Mouse (Mus musculus) MEL (cell line): Measurements from ENCODE around the gene Aifm2. TPM values are rescaled to one million over a fixed set of nuclear protein-coding genes. Genes with fewer than 3 reads are reported as not detected.

Source experiments
- DNase-seq: peaks from one replicate; pipeline ENCODE4 v3.0.0; 2011; ENCODE audit warnings: low read depth, low spot score
- H3K27ac ChIP-seq: 2 replicates; pipeline ENCODE4 v1.5.1; 2012; ENCODE audit warnings: low read depth, mild to moderate bottlenecking, control low read depth, low read length, moderate library complexity; ENCODE audit not compliant: control insufficient read depth
- H3K27me3 ChIP-seq, 2 experiments: fragments of 150-350 bp in 1 of 2; sonication (generic) in 1 of 2; 2 replicates each; pipeline ENCODE4 v1.6.1; 2012; ENCODE audit warnings: low read length in 2 of 2, mild to moderate bottlenecking in 2 of 2, improper control_type of control experiment in 1 of 2, moderate library complexity in 1 of 2; ENCODE audit not compliant: insufficient read depth in 2 of 2, control insufficient read depth in 1 of 2
- H3K36me3 ChIP-seq, 2 experiments: 2 replicates each; pipeline ENCODE4 v1.6.1; 2012 to 2014; ENCODE audit warnings: low read length in 2 of 2, improper control_type of control experiment in 1 of 2, inconsistent platforms in 1 of 2, mild to moderate bottlenecking in 1 of 2; ENCODE audit not compliant: insufficient read depth in 2 of 2, control insufficient read depth in 1 of 2
- H3K4me1 ChIP-seq, 2 experiments: fragments of 150-350 bp in 1 of 2; sonication (generic) in 1 of 2; 2 replicates each; pipeline ENCODE4 v1.6.1; 2012; ENCODE audit warnings: low read length in 2 of 2, improper control_type of control experiment in 1 of 2, mild to moderate bottlenecking in 1 of 2; ENCODE audit not compliant: insufficient read depth in 2 of 2, control insufficient read depth in 1 of 2
- H3K4me3 ChIP-seq, 2 experiments: fragments of 150-350 bp in 1 of 2; sonication (generic) in 1 of 2; 2 replicates each; pipeline ENCODE4 v1.5.1; 2012; ENCODE audit warnings: low read depth in 2 of 2, low read length in 2 of 2, mild to moderate bottlenecking in 2 of 2, moderate library complexity in 2 of 2, control low read depth in 1 of 2, improper control_type of control experiment in 1 of 2; ENCODE audit not compliant: control insufficient read depth in 1 of 2, insufficient read depth in 1 of 2
- H3K79me2 ChIP-seq: 2 replicates; pipeline ENCODE4 v1.6.1; 2012; ENCODE audit warnings: mild to moderate bottlenecking, low read length, moderate library complexity; ENCODE audit not compliant: control insufficient read depth, poor library complexity, insufficient read depth
- H3K9ac ChIP-seq: 2 replicates; pipeline ENCODE4 v1.6.1; 2012; ENCODE audit warnings: low read depth, mild to moderate bottlenecking, control low read depth, low read length, moderate library complexity; ENCODE audit not compliant: control insufficient read depth, poor library complexity, severe bottlenecking
- H3K9me3 ChIP-seq: fragments of 150-350 bp; sonication (generic); replicated peaks from 2 replicates; pipeline ENCODE4 v1.6.1; 2012; ENCODE audit warnings: mild to moderate bottlenecking, low read length, improper control_type of control experiment, moderate library complexity; ENCODE audit not compliant: insufficient read depth
- CHD1 ChIP-seq: IDR thresholded peaks from 2 replicates; pipeline ENCODE4 v1.6.1; 2012; ENCODE audit warnings: low read depth, mild to moderate bottlenecking, inconsistent platforms, low read length, improper control_type of control experiment
- CTCF ChIP-seq, 3 experiments: IDR thresholded peaks in 2 of 3; conservative IDR thresholded peaks in 1 of 3; 2 replicates each; pipeline ENCODE4 v1.5.1; 2011 to 2012; ENCODE audit warnings: low read length in 3 of 3, low read depth in 2 of 3, mild to moderate bottlenecking in 2 of 3, improper control_type of control experiment in 1 of 3, inconsistent platforms in 1 of 3, mixed read lengths in 1 of 3, moderate library complexity in 1 of 3; ENCODE audit not compliant: control insufficient read depth in 1 of 3, insufficient read depth in 1 of 3, poor library complexity in 1 of 3, severe bottlenecking in 1 of 3
- E2F4 ChIP-seq: IDR thresholded peaks from 2 replicates; pipeline ENCODE4 v1.6.1; 2011; ENCODE audit warnings: low read depth, low read length, improper control_type of control experiment, borderline replicate concordance
- ELF1 ChIP-seq: IDR thresholded peaks from 2 replicates; pipeline ENCODE4 v1.6.1; 2014; ENCODE audit warnings: low read depth, mild to moderate bottlenecking, inconsistent platforms, low read length, improper control_type of control experiment, moderate library complexity
- EP300 ChIP-seq, 2 experiments: IDR thresholded peaks; 2 replicates each; pipeline ENCODE4 v1.6.1; 2011; ENCODE audit warnings: improper control_type of control experiment in 2 of 2, low read length in 2 of 2, low read depth in 1 of 2, mild to moderate bottlenecking in 1 of 2
- ETS1 ChIP-seq: IDR thresholded peaks from 2 replicates; pipeline ENCODE4 v1.6.1; 2012; ENCODE audit warnings: low read depth, mild to moderate bottlenecking, inconsistent platforms, low read length, improper control_type of control experiment, moderate library complexity
- GATA1 ChIP-seq: IDR thresholded peaks from 2 replicates; pipeline ENCODE4 v1.6.1; 2011; ENCODE audit warnings: low read depth, low read length, improper control_type of control experiment
- HCFC1 ChIP-seq: IDR thresholded peaks from 2 replicates; pipeline ENCODE4 v1.6.1; 2012; ENCODE audit warnings: low read depth, mild to moderate bottlenecking, inconsistent platforms, low read length, improper control_type of control experiment, moderate library complexity
- JUND ChIP-seq: IDR thresholded peaks from 2 replicates; pipeline ENCODE4 v1.6.1; 2011; ENCODE audit warnings: low read depth, mild to moderate bottlenecking, improper control_type of control experiment, low read length
- KAT2A ChIP-seq: conservative IDR thresholded peaks from 2 replicates; pipeline ENCODE4 v1.6.1; 2012; ENCODE audit warnings: low read depth, low read length, improper control_type of control experiment, inconsistent platforms
- MAFK ChIP-seq: IDR thresholded peaks from 2 replicates; pipeline ENCODE4 v1.6.1; 2011; ENCODE audit warnings: low read depth, mild to moderate bottlenecking, low read length, improper control_type of control experiment, borderline replicate concordance
- MAZ ChIP-seq: IDR thresholded peaks from 2 replicates; pipeline ENCODE4 v1.6.1; 2012; ENCODE audit warnings: low read depth, mild to moderate bottlenecking, inconsistent platforms, low read length, improper control_type of control experiment
- MEF2A ChIP-seq: IDR thresholded peaks from 2 replicates; pipeline ENCODE4 v1.6.1; 2014; ENCODE audit warnings: low read depth, mild to moderate bottlenecking, inconsistent platforms, low read length, improper control_type of control experiment; ENCODE audit not compliant: poor library complexity, insufficient replicate concordance, severe bottlenecking; ENCODE audit errors: extremely low read depth
- MXI1 ChIP-seq: IDR thresholded peaks from 2 replicates; pipeline ENCODE4 v1.6.1; 2011; ENCODE audit warnings: mild to moderate bottlenecking, low read depth, low read length, improper control_type of control experiment
- MYC ChIP-seq: IDR thresholded peaks from 2 replicates; pipeline ENCODE4 v1.6.1; 2011; ENCODE audit warnings: low read depth, mild to moderate bottlenecking, low read length, improper control_type of control experiment, moderate library complexity
- NELFE ChIP-seq: IDR thresholded peaks from 2 replicates; pipeline ENCODE4 v1.6.1; 2011; ENCODE audit warnings: low read depth, low read length, improper control_type of control experiment
- NRF1 ChIP-seq: IDR thresholded peaks from 2 replicates; pipeline ENCODE4 v1.6.1; 2014; ENCODE audit warnings: low read depth, mild to moderate bottlenecking, inconsistent platforms, low read length, improper control_type of control experiment, moderate library complexity; ENCODE audit not compliant: poor library complexity, insufficient read depth, severe bottlenecking
- POLR2A ChIP-seq, 2 experiments: IDR thresholded peaks; 2 replicates each; pipeline ENCODE4 v1.6.1; 2011 to 2012; ENCODE audit warnings: low read length in 2 of 2, mild to moderate bottlenecking in 2 of 2, control low read depth in 1 of 2, improper control_type of control experiment in 1 of 2, low read depth in 1 of 2, moderate library complexity in 1 of 2; ENCODE audit not compliant: control insufficient read depth in 1 of 2, insufficient read depth in 1 of 2, poor library complexity in 1 of 2
- POLR2AphosphoS2 ChIP-seq: IDR thresholded peaks from 2 replicates; pipeline ENCODE4 v1.6.1; 2011; ENCODE audit warnings: low read length, improper control_type of control experiment
- RAD21 ChIP-seq: IDR thresholded peaks from 2 replicates; pipeline ENCODE4 v1.6.1; 2011; ENCODE audit warnings: mild to moderate bottlenecking, low read depth, low read length, improper control_type of control experiment
- RCOR1 ChIP-seq: IDR thresholded peaks from 2 replicates; pipeline ENCODE4 v1.6.1; 2012; ENCODE audit warnings: low read depth, mild to moderate bottlenecking, inconsistent platforms, low read length, improper control_type of control experiment
- SIN3A ChIP-seq: IDR thresholded peaks from 2 replicates; pipeline ENCODE4 v1.6.1; 2012; ENCODE audit warnings: low read length, improper control_type of control experiment, inconsistent platforms
- SMC3 ChIP-seq: IDR thresholded peaks from 2 replicates; pipeline ENCODE4 v1.6.1; 2011; ENCODE audit warnings: low read depth, low read length, improper control_type of control experiment
- TAL1 ChIP-seq: IDR thresholded peaks from 2 replicates; pipeline ENCODE4 v1.6.1; 2012; ENCODE audit warnings: mild to moderate bottlenecking, inconsistent platforms, low read length, moderate library complexity, mixed read lengths
- TBP ChIP-seq: IDR thresholded peaks from 2 replicates; pipeline ENCODE4 v1.8.0; 2011; ENCODE audit warnings: low read depth, low read length, improper control_type of control experiment
- USF1 ChIP-seq: IDR thresholded peaks from 2 replicates; pipeline ENCODE4 v1.6.1; 2014; ENCODE audit warnings: low read depth, mild to moderate bottlenecking, inconsistent platforms, low read length, improper control_type of control experiment, moderate library complexity
- ZC3H11A ChIP-seq: IDR thresholded peaks from 2 replicates; pipeline ENCODE4 v1.6.1; 2012; ENCODE audit warnings: low read depth, mild to moderate bottlenecking, inconsistent platforms, low read length, improper control_type of control experiment
- ZKSCAN1 ChIP-seq: IDR thresholded peaks from 2 replicates; pipeline ENCODE4 v1.6.1; 2012; ENCODE audit warnings: low read depth, mild to moderate bottlenecking, inconsistent platforms, low read length, improper control_type of control experiment, moderate library complexity
- ZNF384 ChIP-seq: IDR thresholded peaks from 2 replicates; pipeline ENCODE4 v1.6.1; 2012; ENCODE audit warnings: low read depth, mild to moderate bottlenecking, inconsistent platforms, low read length, improper control_type of control experiment
- polyA plus RNA-seq, 2 experiments: library from polyadenylated mRNA; stranded (reverse) in 1 of 2; unstranded in 1 of 2; fragments of >175 nt in 1 of 2; fragments of >200 nt in 1 of 2; gene quantifications; 2 replicates each; pipeline versions ENCODE4 v1.2.1 to v1.2.4; 2012; ENCODE audit warnings: low replicate concordance in 2 of 2, low read depth in 1 of 2; ENCODE audit not compliant: insufficient read length in 2 of 2, insufficient read depth in 1 of 2, missing spikeins in 1 of 2
- total RNA-seq: library from RNA; depleted of rRNA; stranded (reverse); fragments of 300-350 nt; gene quantifications from 2 replicates; pipeline ENCODE4 v1.2.3, GENCODE M21; 2012; rRNA removed

Gene Aifm2
- total RNA-seq (13.2 and 13.4 TPM in 2 replicates), polyA plus RNA-seq (10 to 100 TPM in 1 of 2 experiments, not detected in 1; 17.7 TPM)

GRCm38 (mm10) chr10:61714771-61715461 lies at the start of gene Aifm2:
Gene Aifm2 (plus strand): TSS chr10:61715263.
- Histone ChIP-seq H3K9me3 (no peaks in the 10 kb centered on the region), H3K4me1 (peaks cover 1 to 11% of the 10 kb centered on the region in 2 experiments), H3K9ac (peak within 1 kb of the TSS; percentile 61), H3K4me3 (peak within 1 kb of the TSS; percentile 70 to 100), H3K27ac (no peak within 1 kb of the TSS), H3K27me3 (no peaks in the 10 kb centered on the region), H3K79me2 (no peaks in the 10 kb centered on the region; the same call in 1 of the 2 replicates), H3K36me3 (no peaks in the 10 kb centered on the region)
- TF ChIP-seq MXI1 (no peak), NELFE (peak; percentile 35; the same call in 1 of the 2 replicates), SIN3A (no peak), ELF1 (no peak), POLR2A (IDR thresholded peaks at IDR 0.05; ENCODE audit: control insufficient read depth in 1 of 2, insufficient read depth in 1 of 2, low read depth in 1 of 2, low read length in 2 of 2, poor library complexity in 1 of 2) (peak in 1 of 2 experiments; percentile 52; a peak in 1 of 4 replicates), RAD21 (no peak), HCFC1 (no peak)
- DNase-seq, result peak; percentile 64

DNA sequence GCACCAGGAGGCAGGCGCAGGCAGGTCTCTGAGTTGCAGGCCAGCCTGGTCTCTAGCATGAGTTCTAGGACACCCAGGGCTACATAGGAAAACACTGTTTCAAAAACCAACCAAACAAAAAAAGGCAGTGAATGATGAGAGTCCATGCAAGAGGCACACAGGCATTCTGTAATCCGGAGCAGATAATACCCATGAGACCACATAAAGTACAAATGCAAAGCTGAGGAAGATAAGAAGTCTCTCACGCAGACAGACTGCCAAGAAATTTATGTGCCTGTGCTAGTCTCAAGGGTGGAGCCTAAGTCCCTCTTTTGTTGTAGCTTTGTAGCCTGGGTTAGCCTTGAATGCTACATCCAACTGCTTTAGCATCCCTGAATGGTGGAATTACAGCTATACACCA lies 49.4 kb upstream of the Aifm2 start:
- Histone ChIP-seq H3K27me3 (no peaks in the 10 kb centered on the region), H3K4me3 (no peak overlapping the region), H3K27ac (peak overlapping the region; percentile 89), H3K79me2 (no peaks in the 10 kb centered on the region), H3K9me3 (no peaks in the 10 kb centered on the region), H3K4me1 (peaks cover 9 to 25% of the 10 kb centered on the region in 2 experiments), H3K36me3 (peaks cover 27 to 36% of the 10 kb centered on the region in 2 experiments), H3K9ac (peak overlapping the region; percentile 16; the same call in 1 of the 2 replicates)
- peak; percentile 82 for DNase-seq
- TF ChIP-seq ETS1 (peak; percentile 79), MAFK (peak; percentile 19; the same call in 1 of the 2 replicates), USF1 (no peak), EP300 (IDR thresholded peaks at IDR 0.05; ENCODE audit: low read depth in 1 of 2, low read length in 2 of 2) (peak; percentile 60 to 77), TAL1 (0 out of 2 replicates have a peak, but pooled peaks have one; percentile 19), SIN3A (no peak; the same call in 1 of the 2 replicates), CHD1 (no peak), KAT2A (peak; percentile 42; the same call in 1 of the 2 replicates), CTCF (IDR thresholded peaks at IDR 0.05 in 2 of 3, conservative IDR thresholded peaks at IDR 0.05 in 1 of 3; ENCODE audit: control insufficient read depth in 1 of 3, insufficient read depth in 1 of 3, low read depth in 2 of 3, low read length in 3 of 3, poor library complexity in 1 of 3, severe bottlenecking in 1 of 3) (no peak), POLR2A (IDR thresholded peaks at IDR 0.05; ENCODE audit: control insufficient read depth in 1 of 2, insufficient read depth in 1 of 2, low read depth in 1 of 2, low read length in 2 of 2, poor library complexity in 1 of 2) (no peak), MEF2A (peak; percentile 30; the same call in 1 of the 2 replicates), POLR2AphosphoS2 (peak; percentile 29; the same call in 1 of the 2 replicates), GATA1 (peak; percentile 81), MAZ (no peak), NRF1 (no peak), MXI1 (no peak; the same call in 1 of the 2 replicates), JUND (no peak), RCOR1 (peak; percentile 53; the same call in 1 of the 2 replicates), MYC (0 out of 2 replicates have a peak, but pooled peaks have one; percentile 21), ZNF384 (no peak; the same call in 1 of the 2 replicates), ZC3H11A (no peak), ZKSCAN1 (no peak), ELF1 (no peak), E2F4 (no peak), SMC3 (no peak), HCFC1 (no peak), TBP (no peak), NELFE (no peak)
